Mouse (Mus musculus) hindbrain, embryonic 16.5 days (tissue): ENCODE measurements around the gene Fermt2. TPM values are rescaled to one million over a fixed set of nuclear protein-coding genes. Genes with fewer than 3 reads are reported as not detected.

ENCODE experiments used
- ATAC-seq: fragments of 200-750 bp; cut with Nextera tagmentation; 2 replicates; pipeline ENCODE4 v1.8.0; 2017; ENCODE audit warnings: moderate TSS enrichment, moderate library complexity
- H3K27ac ChIP-seq: fragments of 300-500 bp; sonication (generic); 2 replicates; pipeline ENCODE4 v1.5.1; 2014; ENCODE audit warnings: low read depth, mild to moderate bottlenecking, control low read depth, low read length, moderate library complexity
- H3K27me3 ChIP-seq: fragments of 300-500 bp; sonication (generic); replicated peaks from 2 replicates; pipeline ENCODE4 v1.6.1; 2014; ENCODE audit warnings: low read length; ENCODE audit not compliant: control insufficient read depth, insufficient read depth
- H3K36me3 ChIP-seq: fragments of 300-500 bp; sonication (generic); 2 replicates; pipeline ENCODE4 v1.6.1; 2014; ENCODE audit warnings: mild to moderate bottlenecking, low read length, moderate library complexity, mixed read lengths; ENCODE audit not compliant: control insufficient read depth, insufficient read depth
- H3K4me1 ChIP-seq: fragments of 300-500 bp; sonication (generic); 2 replicates; pipeline ENCODE4 v1.6.1; 2014; ENCODE audit warnings: low read depth, low read length; ENCODE audit not compliant: control insufficient read depth, insufficient read depth
- H3K4me2 ChIP-seq: fragments of 300-500 bp; sonication (generic); 2 replicates; pipeline ENCODE4 v1.6.1; 2014; ENCODE audit warnings: mild to moderate bottlenecking, low read length, control low read depth, moderate library complexity
- H3K4me3 ChIP-seq: fragments of 300-500 bp; sonication (generic); 2 replicates; pipeline ENCODE4 v1.5.1; 2014; ENCODE audit warnings: mild to moderate bottlenecking, low read length, control low read depth, moderate library complexity
- H3K9ac ChIP-seq: fragments of 300-500 bp; sonication (generic); 2 replicates; pipeline ENCODE4 v1.6.1; 2014; ENCODE audit warnings: low read depth, mild to moderate bottlenecking, control low read depth, low read length, moderate library complexity
- H3K9me3 ChIP-seq: fragments of 300-500 bp; sonication (generic); 2 replicates; pipeline ENCODE4 v1.6.1; 2014; ENCODE audit warnings: mild to moderate bottlenecking, low read length, moderate library complexity; ENCODE audit not compliant: control insufficient read depth
- WGBS: fragments of 180-500 bp; shearing (Covaris S2); extraction: QIAGEN DNeasy Blood & Tissue Kit; methylation state at CpG from one replicate; pipeline ENCODE4 v1.1.7; 2014; 5-methylcytosine and 5-hydroxymethylcytosine counted together
- polyA plus RNA-seq: library from polyadenylated mRNA; unstranded; fragments of >200 nt; fragmentation: Nextera tagmentation; extraction: Ambion mirVana; gene quantifications from 2 replicates; pipeline ENCODE4 v1.2.1, GENCODE M21; 2015

Gene Fermt2
- polyA plus RNA-seq, 1 experiment from 2014 or later: 77.0 TPM

DNA sequence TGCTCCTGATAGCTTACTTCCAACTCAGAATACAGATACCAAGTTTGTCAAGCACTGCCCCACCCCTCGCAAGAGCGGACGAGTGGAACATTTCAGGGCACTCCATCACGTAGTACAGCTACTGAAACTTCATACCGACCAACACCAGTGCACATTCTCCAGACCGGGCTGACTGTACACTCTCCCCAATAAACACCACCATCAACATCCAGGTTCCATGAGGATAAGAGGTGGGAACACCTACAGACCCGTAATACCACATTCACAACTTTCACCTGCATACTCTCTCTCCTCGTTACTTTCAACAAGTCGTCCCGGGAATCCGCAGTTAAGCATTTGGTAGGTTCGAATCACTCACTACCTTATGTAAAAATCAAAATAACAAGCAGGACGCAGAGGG is 1.1 kb downstream of the Fermt2 start:
- Histone ChIP-seq H3K36me3 (no peaks in the 10 kb centered on the region), H3K9me3 (no peaks in the 10 kb centered on the region), H3K4me1 (peaks cover 19% of the 10 kb centered on the region), H3K27ac (peak overlapping the region; percentile 94), H3K27me3 (no peaks in the 10 kb centered on the region), H3K4me2 (peak overlapping the region; percentile 81), H3K4me3 (peak overlapping the region; percentile 85), H3K9ac (peak overlapping the region; percentile 81)
- 1% methylated on average over 13 of the region's 13 CpGs for WGBS
- ATAC-seq: peak; percentile 9; the same call in 1 of the 2 replicates

- no peaks in the 10 kb centered on the region for H3K27me3 ChIP-seq
- no peaks in the 10 kb centered on the region for H3K4me1 ChIP-seq
- no peak overlapping the region for H3K4me2 ChIP-seq
- no peaks in the 10 kb centered on the region for H3K36me3 ChIP-seq
- ATAC-seq: no peak
- 71% methylated on average over 11 of the region's 11 CpGs for WGBS
- no peak overlapping the region for H3K27ac ChIP-seq
- no peak overlapping the region for H3K9ac ChIP-seq
- no peak overlapping the region for H3K4me3 ChIP-seq
- no peaks in the 10 kb centered on the region for H3K9me3 ChIP-seq
These were observed 14.1 kb downstream of the Fermt2 start for GRCm38 (mm10) chr14:45515771-45516170.

DNA sequence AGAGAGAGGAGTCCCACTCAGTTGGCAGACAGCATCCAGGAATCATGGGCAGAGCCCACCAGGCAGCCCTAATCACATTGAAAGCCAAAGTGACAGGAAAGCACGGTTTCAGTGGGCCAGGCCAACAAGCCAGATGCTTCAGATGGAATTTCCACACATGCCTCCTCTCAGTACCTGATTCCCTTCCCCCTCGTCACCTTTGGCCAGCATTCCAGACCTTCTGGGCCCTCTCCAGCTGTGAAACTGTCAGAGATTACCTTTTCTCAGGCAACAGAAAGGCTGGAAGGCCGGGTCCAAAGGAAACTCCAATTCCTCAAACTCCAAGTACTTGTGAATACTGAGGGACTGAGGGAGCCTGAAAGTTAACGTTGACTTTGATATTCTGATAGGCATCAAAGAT is 19.1 kb downstream of the Fermt2 start:
- Histone ChIP-seq H3K27ac (no peak overlapping the region), H3K4me1 (peaks cover 21% of the 10 kb centered on the region), H3K4me2 (no peak overlapping the region)

GRCm38 (mm10) chr14:45507923-45508322 is 22.0 kb downstream of the Fermt2 start:
- Histone ChIP-seq H3K4me2 (no peak overlapping the region), H3K36me3 (0 out of 2 replicates have a peak, but pooled peaks cover 2% of the 10 kb centered on the region), H3K9ac (0 out of 2 replicates have a peak overlapping the region, but pooled peaks have one; percentile 0), H3K4me1 (peaks cover 21% of the 10 kb centered on the region), H3K4me3 (no peak overlapping the region), H3K27me3 (no peaks in the 10 kb centered on the region), H3K9me3 (no peaks in the 10 kb centered on the region), H3K27ac (no peak overlapping the region)
- no peak for ATAC-seq
- WGBS: 31% methylated on average over 4 of the region's 4 CpGs

More for the DNA sequence above, 19.1 kb downstream of the Fermt2 start:
- H3K36me3 ChIP-seq: no peaks in the 10 kb centered on the region
- no peak overlapping the region for H3K4me3 ChIP-seq
- WGBS: 66% methylated on average over 4 of the region's 4 CpGs
- H3K9ac ChIP-seq: no peak overlapping the region
- no peak for ATAC-seq
- no peaks in the 10 kb centered on the region for H3K9me3 ChIP-seq
- no peaks in the 10 kb centered on the region for H3K27me3 ChIP-seq

- Histone ChIP-seq H3K4me1 (peaks cover 21% of the 10 kb centered on the region), H3K36me3 (0 out of 2 replicates have a peak, but pooled peaks cover 2% of the 10 kb centered on the region), H3K9ac (no peak overlapping the region), H3K27ac (0 out of 2 replicates have a peak overlapping the region, but pooled peaks have one; percentile 6), H3K9me3 (no peaks in the 10 kb centered on the region), H3K4me2 (no peak overlapping the region), H3K27me3 (no peaks in the 10 kb centered on the region), H3K4me3 (no peak overlapping the region)
- no peak for ATAC-seq
- WGBS: 70% methylated on average over 3 of the region's 3 CpGs
These were observed 22.5 kb downstream of the Fermt2 start for GRCm38 (mm10) chr14:45507447-45507846.

DNA sequence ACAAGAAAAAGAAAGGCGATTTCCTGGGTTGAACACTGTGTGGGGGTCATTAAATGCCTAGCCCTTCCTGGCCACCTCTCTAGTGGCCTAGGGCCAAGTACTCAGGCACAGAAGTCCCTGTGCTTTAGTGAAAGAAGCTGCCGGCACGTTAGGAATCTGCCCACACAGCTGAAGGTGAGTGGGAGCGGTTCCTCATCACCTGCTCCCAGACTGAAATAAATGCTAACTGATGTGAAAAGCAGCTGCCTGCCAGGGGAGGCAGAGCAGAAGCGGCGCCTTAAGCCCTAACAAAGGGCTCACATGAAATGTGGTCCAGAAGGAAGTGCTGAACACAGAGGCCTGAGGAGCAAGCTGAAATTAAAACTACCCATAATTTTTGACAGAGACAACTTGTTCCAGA is 22.9 kb downstream of the Fermt2 start:
- H3K4me2 ChIP-seq: no peak overlapping the region
- ATAC-seq: peak; percentile 70
- WGBS: 23% methylated on average over 6 of the region's 6 CpGs
- H3K4me1 ChIP-seq: peaks cover 21% of the 10 kb centered on the region
- H3K27ac ChIP-seq: 0 out of 2 replicates have a peak overlapping the region, but pooled peaks have one; percentile 6
- H3K36me3 ChIP-seq: 0 out of 2 replicates have a peak, but pooled peaks cover 2% of the 10 kb centered on the region
- no peak overlapping the region for H3K4me3 ChIP-seq
- no peaks in the 10 kb centered on the region for H3K27me3 ChIP-seq
- H3K9me3 ChIP-seq: no peaks in the 10 kb centered on the region
- H3K9ac ChIP-seq: no peak overlapping the region

DNA sequence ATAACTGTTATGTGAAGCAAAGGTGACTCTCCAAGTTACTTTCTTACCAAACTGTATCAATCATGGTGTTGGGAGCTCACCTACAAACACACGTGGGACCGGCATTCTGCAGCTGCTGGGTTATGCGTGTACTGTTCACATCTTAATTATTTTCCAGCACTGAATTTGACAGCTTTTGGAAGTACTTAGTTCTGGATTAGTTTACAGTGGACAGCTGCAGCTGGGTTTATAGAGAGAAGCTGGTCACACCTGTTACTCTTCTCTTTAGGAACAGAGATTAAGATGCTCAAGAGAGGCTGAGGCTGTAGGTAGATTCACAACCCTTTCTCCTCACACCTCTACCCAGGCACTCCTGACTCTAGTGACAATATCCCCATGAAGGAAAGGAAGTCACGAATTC is 23.8 kb downstream of the Fermt2 start:
- Histone ChIP-seq H3K4me3 (no peak overlapping the region), H3K9me3 (no peaks in the 10 kb centered on the region), H3K36me3 (0 out of 2 replicates have a peak, but pooled peaks cover 2% of the 10 kb centered on the region), H3K4me1 (peaks cover 21% of the 10 kb centered on the region), H3K4me2 (no peak overlapping the region), H3K27ac (no peak overlapping the region), H3K9ac (no peak overlapping the region), H3K27me3 (no peaks in the 10 kb centered on the region)
- 91% methylated on average over 4 of the region's 4 CpGs for WGBS
- no peak for ATAC-seq

DNA sequence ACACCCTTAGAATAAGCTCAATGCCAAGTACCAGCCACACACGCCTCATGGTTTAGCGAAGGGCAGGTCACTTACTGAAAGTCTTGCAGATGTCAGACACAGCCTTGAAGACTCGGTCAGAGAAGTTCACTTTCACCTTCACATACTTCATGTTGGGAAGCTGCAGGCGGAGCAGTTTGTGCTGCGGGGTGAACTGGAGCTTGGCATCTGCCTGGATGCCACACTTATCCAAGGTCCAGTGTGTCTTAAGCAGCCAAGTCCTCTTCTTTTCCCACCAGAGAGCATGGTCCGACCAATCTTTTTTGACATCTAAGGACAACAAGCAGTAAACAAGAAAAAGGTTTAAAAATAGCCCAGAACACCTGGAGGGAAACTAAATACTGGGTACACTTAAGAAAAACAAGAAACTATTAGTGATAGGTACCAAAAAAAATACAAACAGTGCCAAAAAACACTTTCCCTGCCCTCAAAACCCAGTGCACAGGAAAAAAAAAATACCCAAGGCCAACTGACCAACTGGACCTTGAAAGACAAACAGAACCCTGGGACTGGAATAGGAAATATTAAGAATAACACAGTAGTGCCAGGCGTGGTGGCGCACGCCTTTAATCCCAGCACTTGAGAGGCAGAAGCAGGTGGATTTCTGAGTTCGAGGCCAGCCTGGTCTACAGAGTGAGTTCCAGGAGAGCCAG is 25.4 kb downstream of the Fermt2 start:
- H3K9ac ChIP-seq: no peak overlapping the region
- 0 out of 2 replicates have a peak, but pooled peaks cover 2% of the 10 kb centered on the region for H3K36me3 ChIP-seq
- H3K9me3 ChIP-seq: no peaks in the 10 kb centered on the region
- H3K27ac ChIP-seq: no peak overlapping the region
- H3K4me2 ChIP-seq: no peak overlapping the region
- 93% methylated on average over 10 of the region's 10 CpGs for WGBS
- no peaks in the 10 kb centered on the region for H3K27me3 ChIP-seq
- H3K4me3 ChIP-seq: no peak overlapping the region
- H3K4me1 ChIP-seq: peaks cover 20% of the 10 kb centered on the region
- no peak for ATAC-seq

GRCm38 (mm10) chr14:45503934-45504333 is 26.0 kb downstream of the Fermt2 start:
- H3K4me3 ChIP-seq: no peak overlapping the region
- H3K4me1 ChIP-seq: peaks cover 20% of the 10 kb centered on the region
- no peak overlapping the region for H3K27ac ChIP-seq
- no peak for ATAC-seq
- no peak overlapping the region for H3K9ac ChIP-seq
- H3K27me3 ChIP-seq: no peaks in the 10 kb centered on the region
- 0 out of 2 replicates have a peak, but pooled peaks cover 2% of the 10 kb centered on the region for H3K36me3 ChIP-seq
- no peak overlapping the region for H3K4me2 ChIP-seq
- 75% methylated on average over 3 of the region's 3 CpGs for WGBS
- H3K9me3 ChIP-seq: no peaks in the 10 kb centered on the region
